Mouse (Mus musculus): ENCODE measurements at regions not wholly inside any gene's neighbourhood (a gene's known extent, or its start where the extent isn't known, plus 50 kb on each side); places are given as distances from the start of the nearest gene placed in this dataset.

DNA sequence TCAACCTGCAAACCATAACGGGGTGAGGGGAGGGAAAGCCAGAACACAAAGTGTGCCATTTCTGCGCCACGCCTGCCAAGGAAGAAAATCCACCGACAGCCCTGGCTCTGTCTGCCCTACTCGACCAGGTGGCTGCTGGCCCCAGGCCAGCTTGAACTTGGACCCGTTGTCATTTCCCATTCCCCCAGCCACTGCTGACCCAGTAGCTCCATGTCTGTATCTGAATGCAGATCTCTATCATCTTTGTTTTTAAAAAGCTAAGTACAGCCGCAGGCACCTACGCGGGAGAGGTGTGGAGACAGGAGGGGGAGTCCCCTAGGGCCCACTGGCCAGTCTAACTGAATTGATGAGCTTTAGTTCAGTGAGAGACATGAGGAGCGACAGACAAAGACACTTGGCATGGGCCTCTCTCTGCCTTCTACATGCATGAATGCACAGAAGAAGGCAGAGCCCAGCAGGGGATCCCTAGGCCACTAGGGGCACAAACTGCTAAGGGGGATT, 439.1 kb downstream of the Prdm2 start:
- peak; percentile 18 for DNase-seq

GRCm38 (mm10) chr4:142772751-142773455, 439.9 kb downstream of the Prdm2 start:
- DNase-seq: peak; percentile 16

DNA sequence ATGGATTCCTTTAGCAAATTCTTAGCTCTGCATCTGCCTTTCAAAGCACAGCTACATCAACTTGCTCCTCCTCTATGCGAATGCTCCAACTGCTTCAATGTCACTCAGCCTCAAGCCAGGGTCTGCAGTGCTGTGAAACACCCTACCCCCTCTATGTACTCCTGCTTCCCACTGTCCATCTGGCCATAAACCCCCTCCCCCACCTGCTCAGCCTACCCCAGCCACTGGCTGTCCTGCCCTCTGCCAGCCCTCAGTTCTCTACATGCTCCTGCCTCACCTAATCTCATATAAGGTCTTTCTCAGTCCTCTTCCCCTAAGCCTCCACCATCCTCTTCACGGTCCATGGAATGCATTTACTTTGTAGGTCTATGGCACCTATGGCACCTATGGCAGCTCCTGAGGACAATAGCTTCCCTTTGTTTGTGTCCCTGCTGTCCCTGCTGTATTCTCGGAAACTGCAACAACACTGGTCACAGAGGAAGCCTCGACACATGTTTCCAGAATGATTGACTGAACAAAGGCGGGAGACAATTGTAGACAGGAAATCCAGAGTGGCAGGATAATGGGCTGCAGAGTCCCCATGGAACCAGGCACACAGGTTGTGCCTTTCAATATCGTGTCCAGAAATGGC, 441.2 kb downstream of the Prdm2 start:
- DNase-seq: no peak

DNA sequence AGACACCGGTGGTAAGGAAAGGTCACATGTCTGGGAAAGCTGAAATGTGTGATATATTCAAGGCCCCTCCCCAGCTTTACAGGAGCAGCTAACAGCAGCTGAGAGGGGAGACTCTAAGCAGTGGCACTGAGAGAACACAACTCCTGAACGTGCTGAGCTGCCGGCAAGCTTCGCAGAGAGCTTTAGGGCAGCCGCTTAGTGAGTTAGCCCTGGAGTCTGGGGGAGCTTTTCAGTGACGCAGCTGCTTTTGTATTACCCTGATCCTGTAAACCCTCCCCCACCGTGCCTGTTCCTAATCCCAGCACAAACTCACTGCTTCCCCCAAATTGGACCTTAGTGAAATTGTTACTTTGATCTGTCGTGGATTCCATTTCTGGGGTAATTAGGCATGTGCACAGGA, 442.6 kb downstream of the Prdm2 start:
- DNase-seq: no peak

DNA sequence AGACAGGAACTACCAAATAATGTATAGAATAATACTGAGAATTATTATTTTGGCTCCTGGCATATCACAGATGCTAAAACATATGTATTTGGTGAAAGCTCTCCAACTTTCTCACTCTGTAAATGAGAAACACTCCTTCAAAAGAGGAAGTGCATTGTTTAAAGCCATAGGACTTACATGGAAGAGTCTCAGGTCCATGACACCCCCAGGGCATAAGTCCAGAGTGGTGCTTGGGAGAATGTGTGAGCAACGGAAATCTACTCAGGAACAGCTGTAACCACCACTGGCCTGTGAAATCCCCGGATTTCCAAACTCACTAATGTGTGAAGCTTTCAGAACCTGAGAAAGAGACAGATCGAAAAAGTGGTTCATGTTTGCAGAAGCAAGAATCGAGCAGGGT, 445.1 kb downstream of the Prdm2 start:
- DNase-seq: no peak

DNA sequence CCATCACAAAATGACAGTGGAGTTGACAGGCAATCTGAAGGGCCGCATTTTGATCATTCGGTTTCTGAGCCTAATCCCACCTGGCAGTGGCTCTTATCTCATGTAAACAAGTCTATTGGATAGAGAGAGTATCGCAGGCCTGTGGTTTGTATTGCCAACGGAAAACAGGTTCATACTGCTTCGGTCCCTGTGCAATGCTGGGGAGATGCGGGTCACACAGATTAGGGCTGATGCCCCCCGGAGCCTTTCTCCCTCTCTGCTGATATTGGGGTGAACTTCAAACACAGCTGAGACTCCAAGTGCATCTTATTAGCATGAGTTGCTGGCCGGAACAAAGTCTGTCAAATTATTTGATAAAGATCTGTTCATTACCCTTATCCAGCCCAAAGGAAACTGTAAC, 451.2 kb downstream of the Prdm2 start:
- no peak for DNase-seq

- no peak for DNase-seq
These were observed 454.7 kb downstream of the Prdm2 start for GRCm38 (mm10) chr4:142758102-142758501.

DNA sequence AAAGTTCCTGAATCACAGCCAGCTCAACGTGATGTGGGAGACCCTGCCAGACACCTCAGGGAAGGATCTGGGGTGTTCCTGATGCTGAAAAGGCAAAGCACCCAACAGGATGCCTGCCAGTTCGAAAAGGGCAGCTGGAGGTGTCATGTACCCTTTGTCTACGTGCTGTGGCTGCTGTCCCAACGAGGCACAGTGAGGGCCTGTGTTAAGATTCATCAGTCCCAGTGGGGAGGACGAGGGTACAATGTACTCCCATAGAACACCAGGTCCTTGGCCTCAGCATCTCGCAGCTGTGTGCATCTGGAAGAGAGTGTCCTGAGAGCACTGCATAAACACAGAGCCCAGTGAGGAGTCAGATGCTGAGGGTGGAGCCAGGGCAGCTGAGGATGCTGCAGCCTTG, 456.5 kb downstream of the Prdm2 start:
- DNase-seq: peak; percentile 12

DNA sequence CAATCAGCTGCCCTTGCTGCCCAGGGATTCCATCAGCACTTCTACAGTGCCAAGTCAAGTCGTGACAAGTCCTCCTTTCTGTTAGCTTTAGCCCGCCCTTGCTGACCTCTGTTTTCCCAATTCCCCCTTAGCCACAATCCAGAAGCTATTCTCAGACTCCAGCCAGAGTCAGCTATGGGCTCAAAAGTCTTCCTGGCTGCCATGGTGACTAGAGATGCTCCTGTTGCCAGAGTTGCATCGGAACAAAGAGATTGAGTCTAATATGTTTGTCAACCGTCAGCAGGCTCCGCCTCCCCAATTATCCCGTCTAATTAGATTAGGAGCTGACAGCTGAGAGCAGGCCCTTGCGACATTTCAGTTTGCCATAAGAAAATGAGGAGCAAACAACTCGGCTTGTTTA, 462.9 kb downstream of the Prdm2 start:
- DNase-seq: no peak

DNA sequence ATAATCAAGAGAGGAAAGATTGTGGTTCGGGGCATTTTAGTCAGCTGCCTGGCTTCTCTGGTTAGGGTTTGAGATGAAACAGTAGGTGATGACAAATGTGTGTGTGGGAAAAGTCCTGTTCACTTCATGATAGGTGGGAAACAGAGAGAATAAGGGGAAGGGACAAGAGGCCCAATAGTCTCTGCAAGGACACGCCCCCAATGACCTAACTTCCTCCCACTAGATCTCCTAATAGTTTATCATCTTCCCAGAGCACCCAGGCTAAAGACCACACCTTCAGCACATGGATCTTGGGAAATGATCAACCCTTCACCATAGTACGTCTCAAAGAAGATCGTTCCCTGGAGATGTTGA, 484.3 kb upstream of the Kazn start:
- no peak for DNase-seq

- DNase-seq: no peak
These were observed 483.8 kb upstream of the Kazn start for GRCm38 (mm10) chr4:142722845-142723553.

- no peak for DNase-seq
These were observed 462.4 kb upstream of the Kazn start for GRCm38 (mm10) chr4:142701606-142702005.

DNA sequence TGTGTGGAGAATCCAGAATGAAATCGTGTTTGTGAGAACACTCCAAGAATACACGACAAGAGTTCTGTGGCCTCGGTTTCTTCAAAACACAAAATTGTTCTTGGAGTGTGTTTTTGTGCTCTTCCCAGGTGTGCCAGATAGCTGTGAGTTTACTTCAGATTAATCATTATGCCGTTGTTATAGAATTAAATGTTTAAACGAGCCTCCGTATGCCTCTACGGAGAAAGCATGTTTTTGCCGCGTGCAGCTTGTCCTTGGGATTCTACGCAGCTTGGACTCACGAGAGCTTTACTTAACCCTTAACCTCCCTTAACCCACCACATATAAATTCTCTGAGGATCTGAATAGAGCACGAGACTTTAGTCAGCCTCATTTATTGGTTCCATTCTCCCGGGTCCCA, 455.7 kb upstream of the Kazn start:
- DNase-seq: no peak

DNA sequence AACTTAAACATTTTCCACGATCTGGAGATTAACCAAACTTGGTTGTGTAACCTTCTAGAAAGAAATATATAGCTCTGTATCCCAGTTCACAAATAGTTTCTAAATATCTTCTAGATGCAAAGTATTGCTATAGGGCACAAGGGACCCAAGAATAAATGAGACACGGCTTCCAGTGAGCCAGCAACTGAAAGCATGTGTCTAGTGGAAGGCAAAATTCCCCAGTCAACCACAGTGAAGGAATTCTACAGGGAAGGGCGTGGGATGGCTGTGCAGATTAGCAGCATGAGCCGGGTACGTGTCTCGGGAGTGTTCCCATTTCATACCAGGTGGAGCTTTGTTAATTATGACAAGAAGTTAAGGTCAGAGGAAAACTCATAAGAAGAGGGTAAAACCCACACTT, 449.0 kb upstream of the Kazn start:
- DNase-seq: no peak

DNA sequence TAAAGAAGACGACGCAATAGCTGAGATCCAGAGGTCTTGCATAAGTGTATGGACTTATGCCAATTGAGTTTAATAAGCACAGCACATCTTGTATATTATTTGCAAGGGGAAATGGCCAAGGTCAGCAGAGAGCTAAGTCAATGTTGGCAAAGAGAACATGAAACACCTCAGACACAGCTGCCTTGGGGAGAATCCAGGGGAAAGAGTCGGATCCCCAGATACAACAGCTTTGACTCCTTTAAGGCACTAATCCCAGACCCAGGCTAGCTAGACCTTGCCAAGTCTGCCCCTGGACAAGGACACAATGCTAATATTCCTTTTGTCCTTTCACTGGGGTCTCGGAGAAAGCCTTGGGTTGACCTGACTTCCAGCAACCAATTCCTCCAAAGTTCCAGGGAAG, 438.2 kb upstream of the Kazn start:
- DNase-seq: no peak

DNA sequence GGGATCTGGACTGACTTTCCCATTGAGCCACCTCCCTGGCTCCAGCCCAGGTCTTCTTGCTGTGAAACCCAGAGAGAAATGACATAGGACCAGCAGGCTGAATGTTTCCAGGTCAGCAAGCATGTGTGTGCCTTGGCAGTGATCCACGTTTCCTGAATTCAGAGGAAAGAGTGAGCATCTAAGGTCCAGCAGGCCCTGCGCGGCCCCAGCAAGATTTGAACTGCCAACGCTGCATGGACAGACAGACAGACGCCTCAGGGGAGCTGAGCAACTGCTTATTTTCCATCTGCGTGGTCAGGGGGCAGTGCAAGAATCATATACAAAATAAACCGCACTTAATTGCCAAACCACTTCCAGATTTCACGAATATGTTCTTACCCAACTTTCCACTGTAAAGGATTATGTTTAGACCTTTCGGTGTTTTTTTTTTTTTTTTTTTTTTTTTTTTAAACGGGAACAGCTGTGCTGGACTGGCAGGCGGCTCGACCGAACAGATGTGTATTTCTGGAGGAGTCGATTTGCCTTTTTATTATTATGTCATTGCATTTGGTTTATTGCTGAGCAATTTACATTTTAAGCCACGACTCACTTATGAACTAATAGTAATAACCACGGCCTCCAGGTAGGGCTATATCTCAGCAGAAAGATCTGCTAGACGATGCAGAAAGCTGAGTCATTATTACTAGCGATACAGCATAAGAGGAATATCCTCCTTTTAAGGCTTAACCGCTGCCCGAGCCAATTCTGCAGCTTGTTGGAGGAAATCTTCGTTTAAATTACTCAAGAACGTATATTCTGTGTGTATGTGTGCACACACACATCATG, 435.7 kb upstream of the Kazn start:
- DNase-seq: peak; percentile 34

DNA sequence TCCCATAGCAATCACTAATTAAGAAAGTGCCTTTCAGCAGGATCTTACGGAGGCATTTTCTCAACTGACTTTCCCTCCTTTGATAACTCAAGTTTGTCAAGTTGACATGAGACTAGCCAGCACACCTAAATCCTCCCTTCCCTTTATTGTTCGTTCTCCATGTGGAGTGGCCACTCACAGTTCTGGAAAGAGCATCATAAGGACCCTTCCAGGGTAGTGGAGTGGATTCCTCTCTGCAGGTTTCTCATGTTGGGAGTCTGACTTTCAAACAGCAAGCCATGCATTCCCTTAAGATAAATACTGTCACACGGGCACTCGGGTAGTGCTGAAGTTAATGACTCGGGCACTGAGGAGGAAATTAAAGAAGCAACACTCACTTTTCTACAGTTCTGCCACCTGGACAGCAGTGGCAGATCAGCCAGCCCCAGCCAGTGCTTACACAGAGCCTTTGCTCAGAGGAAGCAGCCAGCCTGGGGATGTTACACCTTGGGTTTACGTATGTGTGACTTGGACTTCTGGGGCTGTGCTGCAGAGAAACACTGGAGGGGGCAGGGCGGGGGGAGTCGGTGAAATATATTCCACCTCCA, 432.8 kb upstream of the Kazn start:
- no peak for DNase-seq

DNA sequence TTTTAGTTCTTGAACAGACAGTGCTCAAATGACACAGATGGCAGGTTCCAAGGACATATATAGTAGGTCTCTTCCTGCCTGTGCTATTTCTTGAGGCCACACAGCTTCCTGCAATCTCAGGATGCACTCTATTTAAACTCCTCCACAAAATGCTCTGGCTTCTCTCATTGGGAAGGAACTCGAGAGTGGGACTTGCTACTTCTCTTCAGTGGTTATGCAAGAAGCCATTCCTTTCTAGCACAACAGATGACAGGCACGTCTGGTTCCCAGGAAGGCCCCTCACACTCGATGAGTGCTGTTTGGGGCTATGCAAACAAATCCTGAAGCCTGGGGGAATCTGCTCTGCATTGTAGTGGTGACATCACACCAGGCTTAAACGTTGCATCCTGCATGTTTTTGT, 425.6 kb upstream of the Kazn start:
- DNase-seq: no peak

GRCm38 (mm10) chr4:142658156-142658555, 419.0 kb upstream of the Kazn start:
- peak; percentile 5 for DNase-seq

- DNase-seq: no peak
These were observed 401.9 kb upstream of the Kazn start for GRCm38 (mm10) chr4:142641069-142641468.

DNA sequence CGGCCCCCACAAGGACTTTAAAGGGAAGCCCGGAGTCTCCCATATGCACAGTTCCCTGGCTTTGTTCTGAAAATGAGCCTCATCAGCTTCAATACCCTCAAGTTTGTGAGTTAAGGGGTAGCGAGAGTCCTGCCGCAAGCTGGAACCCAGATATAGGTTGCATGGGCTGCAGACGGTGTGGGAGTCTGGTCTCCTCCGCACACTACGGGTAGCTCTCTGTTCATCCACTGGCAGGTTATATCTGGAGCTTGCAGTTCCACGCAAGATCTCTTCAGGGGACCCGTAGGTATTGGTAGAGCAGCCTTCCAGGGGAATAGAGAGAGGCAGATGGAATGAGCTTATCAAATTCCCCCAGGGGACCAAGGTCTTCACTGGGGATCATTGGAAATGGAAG, 400.1 kb upstream of the Kazn start:
- DNase-seq: no peak

- DNase-seq: no peak
These were observed 399.6 kb upstream of the Kazn start for GRCm38 (mm10) chr4:142638733-142639339.

All from gastrocnemius, postnatal 10 days (tissue).